Mouse (Mus musculus): Measurements from ENCODE around the gene Gpkow.

DNA sequence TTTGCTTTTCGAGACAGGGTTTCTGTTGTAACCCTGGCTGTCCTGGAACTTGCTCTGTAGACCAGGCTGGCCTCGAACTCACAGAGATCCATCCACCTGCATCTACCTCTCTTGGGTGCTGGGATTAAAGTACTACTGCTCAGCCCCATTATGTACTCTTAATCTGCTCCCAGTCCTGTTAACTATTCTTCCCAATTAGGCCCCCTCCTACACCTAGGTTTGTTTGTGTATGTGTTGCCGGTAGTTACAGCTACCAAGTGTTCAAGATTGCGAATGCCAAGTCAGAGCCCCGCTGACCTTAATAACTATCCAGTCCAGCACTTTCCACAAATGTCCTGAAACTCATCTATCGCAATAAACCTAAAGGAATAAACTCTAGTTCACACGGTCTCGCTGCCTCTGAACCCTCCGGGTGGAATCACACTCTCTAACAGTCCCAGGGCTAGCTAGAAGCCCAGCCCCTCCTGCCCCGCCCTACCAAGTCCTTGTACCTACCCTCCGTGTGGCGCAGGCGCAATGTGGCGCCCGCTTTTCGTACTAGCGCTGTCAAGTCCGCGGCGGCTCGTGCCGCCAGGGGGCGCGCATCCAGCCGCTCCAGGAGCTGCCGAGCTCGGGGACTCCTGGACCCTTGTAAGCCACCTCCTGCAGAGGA is 17.4 kb upstream of the Gpkow start:
- peak; percentile 66 for TF ChIP-seq CTCF (IDR thresholded peaks at IDR 0.05; ENCODE audit: low read depth)
- no peak for TF ChIP-seq EP300 (IDR thresholded peaks at IDR 0.05; ENCODE audit: low read depth)

All from heart, postnatal 0 days (tissue).